Mouse (Mus musculus) gastrocnemius, adult 18-20 months (tissue): ENCODE data around the gene Fcnb. TPM values are rescaled to one million over a fixed set of nuclear protein-coding genes. Genes with fewer than 3 reads are reported as not detected.

Source experiments
- DNase-seq: peaks from one replicate; pipeline ENCODE4 v3.0.0; 2021; ENCODE audit warnings: low spot score
- total RNA-seq, 2 experiments: library from RNA; stranded (reverse); gene quantifications; 2 replicates each; pipeline ENCODE4 v1.2.3; 2021

The Fcnb gene
- total RNA-seq, 2 experiments from 2014 or later: not detected

DNA sequence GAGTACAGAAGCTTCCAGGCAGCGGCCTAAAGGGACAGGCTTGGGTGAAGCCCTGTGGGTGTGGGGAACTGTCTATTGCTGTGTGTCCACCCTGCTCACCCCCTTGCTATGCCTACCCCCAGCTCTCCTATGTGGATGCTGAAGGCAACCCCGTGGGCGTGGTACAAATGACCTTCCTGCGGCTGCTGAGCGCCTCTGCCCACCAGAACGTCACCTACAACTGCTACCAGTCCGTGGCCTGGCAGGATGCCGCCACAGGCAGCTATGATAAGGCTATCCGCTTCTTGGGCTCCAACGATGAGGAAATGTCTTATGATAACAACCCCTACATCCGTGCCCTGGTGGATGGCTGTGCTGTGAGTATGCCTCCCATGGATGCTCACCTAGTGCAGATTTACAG, 52.2 kb downstream of the Fcnb start:
- DNase-seq: no peak

DNA sequence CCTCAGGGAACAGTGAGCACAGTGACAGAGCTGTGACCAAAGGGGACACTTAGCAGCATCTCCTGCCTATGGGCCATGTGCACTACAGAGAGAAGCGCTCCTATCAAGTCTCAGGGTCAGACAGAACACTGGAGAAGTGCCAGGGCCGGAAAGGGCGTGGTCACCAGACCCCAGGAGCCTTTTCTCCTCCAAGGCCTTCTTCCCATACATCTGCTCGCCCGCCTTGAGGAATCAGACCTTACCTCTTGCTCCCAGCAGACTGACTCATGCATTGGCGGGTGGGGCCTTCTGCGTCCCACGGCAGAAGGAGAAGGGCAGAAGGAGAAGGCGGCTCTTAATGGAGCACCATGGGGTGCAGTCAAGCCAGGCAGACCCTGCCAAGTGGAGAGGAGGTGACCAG, 52.8 kb downstream of the Fcnb start:
- DNase-seq: no peak

Other genes with a start within 250 kb of the Fcnb start
- 10 to 100 TPM; 10.5 to 11.2 TPM for gene Col5a1, start 198.5 kb downstream of the Fcnb start, total RNA-seq
- 10 to 100 TPM in 1 of 2 experiments, 1 to 10 TPM in 1; 6.0 to 14.3 TPM for gene Olfm1, start 108.1 kb upstream of the Fcnb start, total RNA-seq